Mouse (Mus musculus) limb, embryonic 14.5 days (tissue): ENCODE results near the gene Bcl2. TPM values are rescaled to one million over a fixed set of nuclear protein-coding genes. Genes with fewer than 3 reads are reported as not detected.

Source experiments
- ATAC-seq: fragments of 200-750 bp; cut with Nextera tagmentation; 2 replicates; pipeline ENCODE4 v1.8.0; 2017; ENCODE audit warnings: low read depth, moderate number of reproducible peaks, moderate TSS enrichment; ENCODE audit not compliant: low FRiP score
- DNase-seq: peaks from one replicate; pipeline ENCODE4 v3.0.0-alpha.2; 2015; ENCODE audit warnings: low spot score
- H3K27ac ChIP-seq: fragments of 300-500 bp; sonication (generic); replicated peaks from 2 replicates; pipeline ENCODE4 v1.5.1; 2014; ENCODE audit warnings: low read depth, mild to moderate bottlenecking, low read length, moderate library complexity, mixed read lengths
- H3K27me3 ChIP-seq: fragments of 300-500 bp; sonication (generic); 2 replicates; pipeline ENCODE4 v1.6.1; 2014; ENCODE audit warnings: low read length, mixed read lengths; ENCODE audit not compliant: control insufficient read depth, insufficient read depth
- H3K36me3 ChIP-seq: fragments of 300-500 bp; sonication (generic); 2 replicates; pipeline ENCODE4 v1.6.1; 2014; ENCODE audit warnings: mild to moderate bottlenecking, low read length, moderate library complexity, mixed read lengths; ENCODE audit not compliant: control insufficient read depth, insufficient read depth
- H3K4me1 ChIP-seq: fragments of 300-500 bp; sonication (generic); 2 replicates; pipeline ENCODE4 v1.6.1; 2014; ENCODE audit warnings: antibody characterized with exemption, low read length, mixed read lengths; ENCODE audit not compliant: control insufficient read depth, insufficient read depth
- H3K4me2 ChIP-seq: fragments of 300-500 bp; sonication (generic); replicated peaks from 2 replicates; pipeline ENCODE4 v1.6.1; 2014; ENCODE audit warnings: low read depth, mild to moderate bottlenecking, low read length, moderate library complexity; ENCODE audit not compliant: severe bottlenecking
- H3K4me3 ChIP-seq: fragments of 300-500 bp; sonication (generic); replicated peaks from 2 replicates; pipeline ENCODE4 v1.5.1; 2014; ENCODE audit warnings: low read length
- H3K9ac ChIP-seq: fragments of 300-500 bp; sonication (generic); 2 replicates; pipeline ENCODE4 v1.6.1; 2014; ENCODE audit warnings: mild to moderate bottlenecking, low read depth, low read length, moderate library complexity; ENCODE audit not compliant: severe bottlenecking
- H3K9me3 ChIP-seq: fragments of 300-500 bp; sonication (generic); 2 replicates; pipeline ENCODE4 v1.6.1; 2016; ENCODE audit warnings: low read length; ENCODE audit not compliant: control insufficient read depth
- POLR2A ChIP-seq: fragments of 200-500 bp; IDR thresholded peaks from 2 replicates; pipeline ENCODE4 v1.8.0; 2012; ENCODE audit warnings: inconsistent platforms, mild to moderate bottlenecking, moderate library complexity, borderline replicate concordance; ENCODE audit not compliant: insufficient read depth, insufficient read length; ENCODE audit errors: extremely low read depth
- WGBS: fragments of 180-500 bp; shearing (Covaris S2); extraction: QIAGEN DNeasy Blood & Tissue Kit; methylation state at CpG from one replicate; pipeline ENCODE4 v1.1.7; 2014; 5-methylcytosine and 5-hydroxymethylcytosine counted together
- polyA plus RNA-seq, 2 experiments: library from polyadenylated mRNA; depleted of rRNA in 1 of 2; stranded (reverse) in 1 of 2; unstranded in 1 of 2; fragments of >200 nt; fragmentation: Nextera tagmentation in 1 of 2; extraction: Ambion mirVana in 1 of 2; gene quantifications; 2 replicates each; pipeline versions ENCODE4 v1.2.1 to v1.2.3; 2012 to 2014

Bcl2 gene
- polyA plus RNA-seq, 2 experiments, result 8.0 to 15.7 TPM

DNA sequence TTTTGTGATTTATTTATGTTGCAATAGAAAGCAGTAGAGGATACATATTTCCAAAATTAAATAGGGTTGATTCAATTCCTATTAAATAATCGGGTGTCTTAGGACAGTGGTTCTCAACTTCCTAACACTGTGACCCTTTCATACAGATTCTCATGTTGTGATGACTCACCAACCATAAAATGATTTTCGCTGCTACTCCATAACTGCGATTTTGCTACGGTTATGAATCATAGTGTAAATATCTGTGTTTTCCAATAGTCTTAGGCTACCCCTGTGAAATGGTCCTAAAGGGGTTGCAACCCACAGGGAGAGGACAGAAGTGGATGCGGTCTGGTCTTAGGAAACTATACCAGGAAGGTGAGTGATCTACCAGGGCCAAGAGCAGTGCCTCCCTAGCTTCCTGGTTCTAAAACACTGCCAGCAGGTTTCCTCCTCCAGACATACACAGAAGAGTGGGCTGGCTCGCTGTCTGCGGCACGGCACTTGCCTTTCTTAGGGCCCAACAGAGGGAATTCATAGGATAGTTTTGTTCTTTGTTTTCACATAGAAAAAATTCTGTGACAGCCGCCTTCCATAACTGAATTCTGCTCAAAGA lies 13.5 kb downstream of the Bcl2 start:
- no peak overlapping the region for H3K4me2 ChIP-seq
- peaks cover 4% of the 10 kb centered on the region; the same call in 1 of the 2 replicates for H3K36me3 ChIP-seq
- no peaks in the 10 kb centered on the region for H3K4me1 ChIP-seq
- no peak for TF ChIP-seq POLR2A
- no peaks in the 10 kb centered on the region for H3K27me3 ChIP-seq
- no peak overlapping the region for H3K9ac ChIP-seq
- H3K9me3 ChIP-seq, result no peaks in the 10 kb centered on the region
- no peak overlapping the region for H3K4me3 ChIP-seq
- no peak overlapping the region for H3K27ac ChIP-seq
- no peak for ATAC-seq
- DNase-seq, result no peak
- WGBS, result 91% methylated on average over 9 of the region's 9 CpGs

DNA sequence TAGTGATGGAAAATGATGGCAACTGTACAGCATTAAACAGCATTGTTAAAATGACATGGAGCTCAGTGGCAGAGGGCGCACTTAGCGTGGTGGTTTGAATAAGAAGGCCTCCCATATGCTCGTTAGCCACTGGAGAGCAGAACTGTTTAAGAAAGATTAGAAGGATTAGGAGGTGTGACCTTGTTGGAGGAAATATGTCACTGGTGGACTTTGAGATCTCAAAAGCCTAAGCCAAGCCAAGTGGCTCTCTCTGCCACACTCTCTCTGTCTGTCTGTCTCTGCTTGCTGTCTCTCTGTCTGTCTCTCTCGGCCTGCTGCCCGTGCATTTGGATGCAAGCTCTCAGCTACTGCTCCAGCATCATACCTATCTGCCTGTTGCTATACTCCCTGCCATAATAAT lies 17.6 kb downstream of the Bcl2 start:
- no peak for TF ChIP-seq POLR2A
- no peaks in the 10 kb centered on the region for H3K27me3 ChIP-seq
- H3K9ac ChIP-seq, result no peak overlapping the region
- no peaks in the 10 kb centered on the region for H3K9me3 ChIP-seq
- H3K4me3 ChIP-seq, result no peak overlapping the region
- 81% methylated on average over 5 of the region's 5 CpGs for WGBS
- no peak for ATAC-seq
- H3K4me1 ChIP-seq, result no peaks in the 10 kb centered on the region
- no peak overlapping the region for H3K4me2 ChIP-seq
- no peak overlapping the region for H3K27ac ChIP-seq
- H3K36me3 ChIP-seq, result peaks cover 7% of the 10 kb centered on the region; the same call in 1 of the 2 replicates
- no peak for DNase-seq

DNA sequence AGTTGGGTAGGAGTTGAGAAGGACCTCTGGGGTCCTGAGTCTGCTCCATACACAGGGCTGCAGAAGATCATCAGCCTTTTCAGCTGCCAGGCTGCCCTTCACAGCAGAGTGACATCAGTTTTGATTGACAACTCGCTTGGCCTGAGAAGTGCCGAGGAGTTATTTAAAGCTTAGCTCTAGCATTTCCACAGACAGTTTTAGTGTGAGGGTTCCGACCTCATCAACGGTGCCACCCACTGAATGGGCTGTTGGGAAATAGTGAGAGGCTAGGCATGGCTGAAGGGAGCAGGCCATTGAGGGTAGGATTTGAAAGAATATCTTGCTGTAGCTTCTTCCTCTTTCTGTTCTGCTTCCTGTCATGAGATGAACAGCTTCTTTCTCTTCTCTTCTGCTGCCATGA lies 18.4 kb downstream of the Bcl2 start:
- no peak for DNase-seq
- ATAC-seq, result no peak
- no peak overlapping the region for H3K9ac ChIP-seq
- no peak for TF ChIP-seq POLR2A
- H3K27me3 ChIP-seq, result no peaks in the 10 kb centered on the region
- 0 out of 2 replicates have a peak, but pooled peaks cover 5% of the 10 kb centered on the region for H3K36me3 ChIP-seq
- 0 out of 2 replicates have a peak, but pooled peaks cover 3% of the 10 kb centered on the region for H3K4me1 ChIP-seq
- no peak overlapping the region for H3K27ac ChIP-seq
- no peaks in the 10 kb centered on the region for H3K9me3 ChIP-seq
- 89% methylated on average over 4 of the region's 4 CpGs for WGBS
- no peak overlapping the region for H3K4me2 ChIP-seq
- H3K4me3 ChIP-seq, result no peak overlapping the region

DNA sequence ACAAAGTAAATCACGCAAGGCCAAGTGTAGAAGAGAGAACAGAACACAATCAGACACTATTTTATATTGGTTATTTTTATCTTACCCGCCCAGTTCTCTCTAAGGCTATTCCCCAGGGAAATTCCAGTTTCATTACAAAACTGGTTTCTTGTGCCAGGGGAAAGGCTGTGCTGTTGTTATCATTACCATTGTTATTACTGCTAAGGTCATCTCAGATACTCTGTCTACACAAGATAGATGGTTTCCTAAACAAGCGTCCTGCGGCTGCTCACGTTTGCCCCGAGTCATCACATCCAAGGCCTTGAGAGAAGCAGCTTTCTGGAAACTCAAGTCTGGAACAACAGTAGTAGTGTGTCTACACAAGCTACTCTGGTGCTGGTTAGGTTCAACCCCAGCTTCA lies 19.8 kb downstream of the Bcl2 start:
- no peak for TF ChIP-seq POLR2A
- WGBS, result 88% methylated on average over 6 of the region's 6 CpGs
- Histone ChIP-seq H3K36me3 (0 out of 2 replicates have a peak, but pooled peaks cover 5% of the 10 kb centered on the region), H3K4me1 (0 out of 2 replicates have a peak, but pooled peaks cover 3% of the 10 kb centered on the region), H3K27me3 (no peaks in the 10 kb centered on the region), H3K9me3 (no peaks in the 10 kb centered on the region), H3K4me2 (no peak overlapping the region), H3K4me3 (no peak overlapping the region), H3K9ac (no peak overlapping the region), H3K27ac (no peak overlapping the region)
- ATAC-seq, result no peak
- DNase-seq, result no peak

DNA sequence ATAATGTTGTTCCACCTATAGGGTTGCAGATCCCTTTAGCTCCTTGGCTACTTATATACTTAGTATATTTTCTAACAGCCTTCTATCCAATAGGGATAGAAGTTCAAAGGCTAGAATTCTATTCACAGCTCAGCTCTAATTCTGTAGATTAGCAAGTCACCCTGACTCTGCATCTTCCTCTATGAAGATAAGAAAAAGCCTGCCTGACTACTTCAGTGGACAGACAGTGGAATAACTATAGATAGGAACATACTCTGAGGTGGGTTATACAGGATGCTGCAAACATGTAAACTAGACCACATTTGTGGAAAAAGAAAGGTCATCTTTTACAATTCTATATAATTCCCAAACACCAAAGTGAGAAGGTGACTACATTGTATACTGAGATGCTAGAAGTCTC lies 21.5 kb downstream of the Bcl2 start:
- Histone ChIP-seq H3K4me1 (0 out of 2 replicates have a peak, but pooled peaks cover 3% of the 10 kb centered on the region), H3K27me3 (no peaks in the 10 kb centered on the region), H3K27ac (no peak overlapping the region), H3K9ac (no peak overlapping the region), H3K4me3 (no peak overlapping the region), H3K4me2 (no peak overlapping the region), H3K9me3 (no peaks in the 10 kb centered on the region), H3K36me3 (0 out of 2 replicates have a peak, but pooled peaks cover 5% of the 10 kb centered on the region)
- DNase-seq (no peak), ATAC-seq (no peak)
- no peak for TF ChIP-seq POLR2A
